Mouse (Mus musculus): ENCODE results near the gene Casr. TPM values are rescaled to one million over a fixed set of nuclear protein-coding genes. Genes with fewer than 3 reads are reported as not detected.

The Casr gene
- polyA plus RNA-seq, 1 experiment from 2014 or later: 0.20 TPM

GRCm38 (mm10) chr16:36492420-36492819 lies 69.5 kb downstream of the Casr start:
- ATAC-seq (ENCODE audit: low FRiP score) (no peak), DNase-seq (ENCODE audit: low spot score, missing footprints) (no peak)
- H3K4me2 ChIP-seq: no peak overlapping the region
- no peaks in the 10 kb centered on the region for H3K4me1 ChIP-seq (ENCODE audit: control insufficient read depth, insufficient read depth, low read length)
- no peak overlapping the region for H3K27ac ChIP-seq (ENCODE audit: low read depth, low read length)
- no peaks in the 10 kb centered on the region for H3K36me3 ChIP-seq (ENCODE audit: control insufficient read depth, insufficient read depth, low read length)
- no peaks in the 10 kb centered on the region for H3K9me3 ChIP-seq (ENCODE audit: control insufficient read depth, low read length)
- 87% methylated on average over 1 of the region's 1 CpGs for WGBS
- no peaks in the 10 kb centered on the region for H3K27me3 ChIP-seq (ENCODE audit: control insufficient read depth, insufficient read depth, low read length)
- H3K4me3 ChIP-seq (ENCODE audit: low read depth, low read length): no peak overlapping the region
- no peak overlapping the region for H3K9ac ChIP-seq (ENCODE audit: low read length)

- H3K9ac ChIP-seq (ENCODE audit: low read length): no peak overlapping the region
- no peaks in the 10 kb centered on the region for H3K36me3 ChIP-seq (ENCODE audit: control insufficient read depth, insufficient read depth, low read length)
- peak; percentile 17 for DNase-seq (ENCODE audit: low spot score, missing footprints)
- no peak overlapping the region for H3K4me3 ChIP-seq (ENCODE audit: low read depth, low read length)
- 83% methylated on average over 9 of the region's 9 CpGs for WGBS
- H3K9me3 ChIP-seq (ENCODE audit: control insufficient read depth, low read length): no peaks in the 10 kb centered on the region
- H3K27ac ChIP-seq (ENCODE audit: low read depth, low read length): no peak overlapping the region
- no peak for ATAC-seq (ENCODE audit: low FRiP score)
- H3K4me1 ChIP-seq (ENCODE audit: control insufficient read depth, insufficient read depth, low read length): no peaks in the 10 kb centered on the region
- H3K27me3 ChIP-seq (ENCODE audit: control insufficient read depth, insufficient read depth, low read length): no peaks in the 10 kb centered on the region
- H3K4me2 ChIP-seq: no peak overlapping the region
Observed at GRCm38 (mm10) chr16:36476866-36477265, 85.1 kb downstream of the Casr start.

GRCm38 (mm10) chr16:36475530-36475929 lies 86.4 kb downstream of the Casr start:
- Histone ChIP-seq H3K4me2 (no peak overlapping the region), H3K27me3 (ENCODE audit: control insufficient read depth, insufficient read depth, low read length) (no peaks in the 10 kb centered on the region), H3K9ac (ENCODE audit: low read length) (no peak overlapping the region), H3K36me3 (ENCODE audit: control insufficient read depth, insufficient read depth, low read length) (no peaks in the 10 kb centered on the region), H3K9me3 (ENCODE audit: control insufficient read depth, low read length) (no peaks in the 10 kb centered on the region), H3K4me1 (ENCODE audit: control insufficient read depth, insufficient read depth, low read length) (no peaks in the 10 kb centered on the region), H3K27ac (ENCODE audit: low read depth, low read length) (no peak overlapping the region), H3K4me3 (ENCODE audit: low read depth, low read length) (no peak overlapping the region)
- ATAC-seq (ENCODE audit: low FRiP score) (no peak), DNase-seq (ENCODE audit: low spot score, missing footprints) (peak; percentile 68)
- 86% methylated on average over 3 of the region's 3 CpGs for WGBS

GRCm38 (mm10) chr16:36474849-36475248 lies 87.1 kb downstream of the Casr start:
- H3K36me3 ChIP-seq (ENCODE audit: control insufficient read depth, insufficient read depth, low read length): no peaks in the 10 kb centered on the region
- H3K9me3 ChIP-seq (ENCODE audit: control insufficient read depth, low read length): no peaks in the 10 kb centered on the region
- H3K27me3 ChIP-seq (ENCODE audit: control insufficient read depth, insufficient read depth, low read length): no peaks in the 10 kb centered on the region
- ATAC-seq (ENCODE audit: low FRiP score) (no peak), DNase-seq (ENCODE audit: low spot score, missing footprints) (peak; percentile 59)
- H3K4me2 ChIP-seq: no peak overlapping the region
- no peak overlapping the region for H3K4me3 ChIP-seq (ENCODE audit: low read depth, low read length)
- H3K9ac ChIP-seq (ENCODE audit: low read length): no peak overlapping the region
- no peaks in the 10 kb centered on the region for H3K4me1 ChIP-seq (ENCODE audit: control insufficient read depth, insufficient read depth, low read length)
- 83% methylated on average over 2 of the region's 2 CpGs for WGBS
- no peak overlapping the region for H3K27ac ChIP-seq (ENCODE audit: low read depth, low read length)

GRCm38 (mm10) chr16:36473217-36474216 lies 88.4 kb downstream of the Casr start:
- H3K4me2 ChIP-seq: no peak overlapping the region
- H3K27ac ChIP-seq (ENCODE audit: low read depth, low read length): no peak overlapping the region
- 52% methylated on average over 17 of the region's 17 CpGs for WGBS
- DNase-seq (ENCODE audit: low spot score, missing footprints): peak; percentile 91
- no peaks in the 10 kb centered on the region for H3K36me3 ChIP-seq (ENCODE audit: control insufficient read depth, insufficient read depth, low read length)
- no peaks in the 10 kb centered on the region for H3K27me3 ChIP-seq (ENCODE audit: control insufficient read depth, insufficient read depth, low read length)
- H3K4me1 ChIP-seq (ENCODE audit: control insufficient read depth, insufficient read depth, low read length): no peaks in the 10 kb centered on the region
- no peaks in the 10 kb centered on the region for H3K9me3 ChIP-seq (ENCODE audit: control insufficient read depth, low read length)
- no peak overlapping the region for H3K9ac ChIP-seq (ENCODE audit: low read length)
- H3K4me3 ChIP-seq (ENCODE audit: low read depth, low read length): no peak overlapping the region
- ATAC-seq (ENCODE audit: low FRiP score): peak; percentile 40; the same call in 1 of the 2 replicates

GRCm38 (mm10) chr16:36471066-36471633 lies 90.8 kb downstream of the Casr start:
- Histone ChIP-seq H3K27me3 (ENCODE audit: control insufficient read depth, insufficient read depth, low read length) (no peaks in the 10 kb centered on the region), H3K9ac (ENCODE audit: low read length) (no peak overlapping the region), H3K4me2 (no peak overlapping the region), H3K4me3 (ENCODE audit: low read depth, low read length) (no peak overlapping the region), H3K4me1 (ENCODE audit: control insufficient read depth, insufficient read depth, low read length) (no peaks in the 10 kb centered on the region), H3K9me3 (ENCODE audit: control insufficient read depth, low read length) (no peaks in the 10 kb centered on the region), H3K36me3 (ENCODE audit: control insufficient read depth, insufficient read depth, low read length) (no peaks in the 10 kb centered on the region), H3K27ac (ENCODE audit: low read depth, low read length) (no peak overlapping the region)
- ATAC-seq (ENCODE audit: low FRiP score) (peak; percentile 41; the same call in 1 of the 2 replicates), DNase-seq (ENCODE audit: low spot score, missing footprints) (peak; percentile 87)
- WGBS: 44% methylated on average over 13 of the region's 13 CpGs

- H3K4me2 ChIP-seq: no peak overlapping the region
- no peak overlapping the region for H3K27ac ChIP-seq (ENCODE audit: low read depth, low read length)
- H3K4me1 ChIP-seq (ENCODE audit: control insufficient read depth, insufficient read depth, low read length): no peaks in the 10 kb centered on the region
- no peaks in the 10 kb centered on the region for H3K36me3 ChIP-seq (ENCODE audit: control insufficient read depth, insufficient read depth, low read length)
- no peak overlapping the region for H3K4me3 ChIP-seq (ENCODE audit: low read depth, low read length)
- WGBS: 10% methylated on average over 2 of the region's 2 CpGs
- ATAC-seq (ENCODE audit: low FRiP score) (no peak), DNase-seq (ENCODE audit: low spot score, missing footprints) (peak; percentile 91)
- no peaks in the 10 kb centered on the region for H3K27me3 ChIP-seq (ENCODE audit: control insufficient read depth, insufficient read depth, low read length)
- H3K9ac ChIP-seq (ENCODE audit: low read length): no peak overlapping the region
- no peaks in the 10 kb centered on the region for H3K9me3 ChIP-seq (ENCODE audit: control insufficient read depth, low read length)
Observed at GRCm38 (mm10) chr16:36469955-36470478, 91.9 kb downstream of the Casr start.

- DNase-seq (ENCODE audit: low spot score, missing footprints) (peak; percentile 80), ATAC-seq (ENCODE audit: low FRiP score) (no peak)
- H3K4me3 ChIP-seq (ENCODE audit: low read depth, low read length): no peak overlapping the region
- no peak overlapping the region for H3K9ac ChIP-seq (ENCODE audit: low read length)
- H3K27me3 ChIP-seq (ENCODE audit: control insufficient read depth, insufficient read depth, low read length): no peaks in the 10 kb centered on the region
- no peak overlapping the region for H3K4me2 ChIP-seq
- no peaks in the 10 kb centered on the region for H3K36me3 ChIP-seq (ENCODE audit: control insufficient read depth, insufficient read depth, low read length)
- no peak overlapping the region for H3K27ac ChIP-seq (ENCODE audit: low read depth, low read length)
- no peaks in the 10 kb centered on the region for H3K9me3 ChIP-seq (ENCODE audit: control insufficient read depth, low read length)
- no peaks in the 10 kb centered on the region for H3K4me1 ChIP-seq (ENCODE audit: control insufficient read depth, insufficient read depth, low read length)
- 89% methylated on average over 9 of the region's 9 CpGs for WGBS
Observed at GRCm38 (mm10) chr16:36469367-36469766, 92.6 kb downstream of the Casr start.

GRCm38 (mm10) chr16:36468862-36469261 lies 93.1 kb downstream of the Casr start:
- H3K27me3 ChIP-seq (ENCODE audit: control insufficient read depth, insufficient read depth, low read length): no peaks in the 10 kb centered on the region
- 67% methylated on average over 4 of the region's 4 CpGs for WGBS
- ATAC-seq (ENCODE audit: low FRiP score): no peak

More at GRCm38 (mm10) chr16:36468862-36469261, 93.1 kb downstream of the Casr start:
- no peak overlapping the region for H3K27ac ChIP-seq (ENCODE audit: low read depth, low read length)
- no peaks in the 10 kb centered on the region for H3K9me3 ChIP-seq (ENCODE audit: control insufficient read depth, low read length)
- H3K4me1 ChIP-seq (ENCODE audit: control insufficient read depth, insufficient read depth, low read length): no peaks in the 10 kb centered on the region
- H3K4me2 ChIP-seq: no peak overlapping the region
- no peaks in the 10 kb centered on the region for H3K36me3 ChIP-seq (ENCODE audit: control insufficient read depth, insufficient read depth, low read length)
- H3K4me3 ChIP-seq (ENCODE audit: low read depth, low read length): no peak overlapping the region
- H3K9ac ChIP-seq (ENCODE audit: low read length): no peak overlapping the region
- DNase-seq (ENCODE audit: low spot score, missing footprints): peak; percentile 82

Data from midbrain, embryonic 11.5 days (tissue).